Mouse (Mus musculus) cerebellum, adult 2 months (tissue): ENCODE results near the gene Clcn3. TPM values are rescaled to one million over a fixed set of nuclear protein-coding genes. Genes with fewer than 3 reads are reported as not detected.
A peak's percentile ranks its signal among the peaks of the same experiment; 100 is the strongest.

Source experiments
- DNase-seq, 2 experiments: peaks; one replicate each; pipeline ENCODE4 v3.0.0; 2021
- H3K27ac ChIP-seq: fragments of 200-500 bp; 2 replicates; pipeline ENCODE4 v1.5.1; 2012; ENCODE audit warnings: low read length, control low read depth, inconsistent platforms; ENCODE audit not compliant: insufficient read depth
- H3K27me3 ChIP-seq: fragments of 200-500 bp; 2 replicates; pipeline ENCODE4 v1.6.1; 2012; ENCODE audit warnings: inconsistent platforms, mild to moderate bottlenecking, low read length, moderate library complexity; ENCODE audit not compliant: control insufficient read depth, insufficient read depth
- H3K4me1 ChIP-seq: fragments of 200-500 bp; 2 replicates; pipeline ENCODE4 v1.6.1; 2011; ENCODE audit warnings: low read length; ENCODE audit not compliant: control insufficient read depth, insufficient read depth
- H3K4me3 ChIP-seq: fragments of 200-500 bp; replicated peaks from 2 replicates; pipeline ENCODE3; 2011; ENCODE audit warnings: mild to moderate bottlenecking, low read depth, low read length, control low read depth; ENCODE audit not compliant: insufficient read depth
- CTCF ChIP-seq: fragments of 200-500 bp; IDR thresholded peaks from 2 replicates; pipeline ENCODE4 v1.5.1; 2011; ENCODE audit warnings: low read depth, mild to moderate bottlenecking, control low read depth, low read length, moderate library complexity, borderline replicate concordance; ENCODE audit not compliant: insufficient read depth
- POLR2A ChIP-seq: fragments of 200-500 bp; IDR thresholded peaks from 2 replicates; pipeline ENCODE4 v1.6.1; 2011; ENCODE audit warnings: low read length, control low read depth, borderline replicate concordance; ENCODE audit not compliant: insufficient read depth
- WGBS: fragments of 180-500 bp; shearing (Covaris S2); methylation state at CpG from one replicate; pipeline ENCODE4 v1.1.7; 2018; 5-methylcytosine and 5-hydroxymethylcytosine counted together
- polyA plus RNA-seq: library from polyadenylated mRNA; depleted of rRNA; stranded (reverse); fragments of >200 nt; gene quantifications from 2 replicates; pipeline ENCODE4 v1.2.3, GENCODE M21; 2012

Gene Clcn3
- polyA plus RNA-seq, 1 experiment: 81.0 TPM

DNA sequence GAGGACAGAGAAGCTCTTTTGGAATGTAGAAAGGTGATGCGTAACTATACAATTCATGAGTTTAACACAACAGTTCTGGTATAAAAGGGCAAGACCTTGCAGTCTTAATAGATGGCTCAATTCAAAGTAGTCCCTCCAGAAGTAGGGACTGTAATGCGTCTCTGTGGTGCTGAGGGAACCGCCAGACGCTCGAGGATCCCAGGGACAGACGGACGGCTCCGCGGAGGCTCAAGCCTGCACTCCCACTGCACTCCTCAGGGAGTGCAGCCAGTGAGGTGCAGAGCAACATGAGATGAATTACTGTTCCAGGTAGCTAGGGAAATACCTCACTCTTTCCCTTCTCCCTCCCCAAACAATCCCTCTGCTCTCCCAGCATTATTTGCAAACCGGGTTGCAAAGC lies 70.5 kb downstream of the Clcn3 start:
- Histone ChIP-seq H3K27ac (no peak overlapping the region), H3K4me1 (no peaks in the 10 kb centered on the region), H3K4me3 (no peak overlapping the region), H3K27me3 (no peaks in the 10 kb centered on the region)
- 62% methylated on average over 10 of the region's 10 CpGs for WGBS
- DNase-seq: no peak
- TF ChIP-seq CTCF: no peak
- TF ChIP-seq POLR2A: no peak

DNA sequence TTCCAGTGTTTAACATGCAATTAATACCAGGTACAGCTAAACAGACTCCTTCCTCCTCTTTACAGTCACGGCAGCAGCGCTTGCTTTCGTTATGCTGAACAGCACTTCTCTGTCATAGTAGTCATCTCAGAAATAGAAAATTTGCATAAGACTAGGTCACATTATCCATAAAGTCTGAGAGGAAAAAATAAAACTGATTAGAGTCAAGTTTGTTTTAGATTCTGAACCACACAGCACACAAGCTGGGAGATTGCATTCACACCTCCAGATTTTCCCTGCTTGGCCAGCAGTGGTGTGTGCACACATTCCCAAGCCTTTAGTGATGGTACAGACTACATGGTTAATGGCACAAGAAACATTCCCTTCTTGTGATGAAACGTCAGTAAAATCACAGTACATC lies 71.0 kb downstream of the Clcn3 start:
- H3K27ac ChIP-seq: no peak overlapping the region
- no peaks in the 10 kb centered on the region for H3K4me1 ChIP-seq
- H3K4me3 ChIP-seq: no peak overlapping the region
- WGBS: 75% methylated on average over 4 of the region's 4 CpGs
- DNase-seq: no peak
- H3K27me3 ChIP-seq: no peaks in the 10 kb centered on the region
- no peak for TF ChIP-seq POLR2A
- TF ChIP-seq CTCF: no peak

DNA sequence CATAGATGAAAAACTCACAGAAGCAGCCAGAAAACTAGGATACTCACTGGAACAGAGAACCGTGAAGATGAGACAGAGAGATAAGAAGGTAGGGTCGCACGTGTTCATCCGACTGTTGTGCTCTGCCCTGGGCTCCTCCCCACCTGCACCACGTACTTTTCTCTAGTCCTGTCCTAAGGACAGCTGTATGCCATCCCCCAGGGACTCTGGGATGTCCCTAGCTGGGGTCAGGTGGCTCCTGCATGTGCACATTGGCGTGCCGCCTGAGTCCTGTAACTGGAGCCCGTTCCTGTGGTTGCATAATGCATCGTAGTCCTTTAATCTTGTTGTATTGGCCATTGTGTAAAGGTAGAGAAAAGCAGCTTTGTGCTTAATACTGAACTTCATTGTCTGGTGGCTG lies 83.0 kb downstream of the Clcn3 start:
- no peaks in the 10 kb centered on the region for H3K4me1 ChIP-seq
- DNase-seq: peak; percentile 24 to 25
- H3K27me3 ChIP-seq: no peaks in the 10 kb centered on the region
- 56% methylated on average over 9 of the region's 9 CpGs for WGBS
- H3K27ac ChIP-seq: no peak overlapping the region
- TF ChIP-seq POLR2A: no peak
- no peak for TF ChIP-seq CTCF
- H3K4me3 ChIP-seq: no peak overlapping the region

DNA sequence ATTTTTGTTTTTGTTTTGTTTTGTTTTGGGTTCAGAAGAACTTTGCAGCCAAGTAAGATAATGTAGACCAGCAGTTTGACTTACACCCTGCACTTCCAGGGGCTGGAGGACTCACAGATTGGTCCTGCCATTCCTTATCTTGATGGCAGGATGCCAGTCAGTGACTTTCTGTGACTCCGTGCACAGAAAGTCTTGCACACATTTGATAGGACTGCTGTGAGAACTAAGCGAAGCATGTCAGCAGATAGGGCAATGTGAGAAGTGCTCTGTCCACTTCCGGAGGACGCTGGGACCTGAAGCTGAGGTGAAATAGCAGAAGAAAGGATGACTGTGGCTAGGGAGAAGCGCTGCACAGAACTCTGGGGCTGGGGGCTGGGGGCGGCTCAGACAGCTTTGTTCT lies 87.2 kb downstream of the Clcn3 start:
- DNase-seq: no peak
- Histone ChIP-seq H3K4me1 (no peaks in the 10 kb centered on the region; the same call in 1 of the 2 replicates), H3K27me3 (no peaks in the 10 kb centered on the region), H3K27ac (no peak overlapping the region), H3K4me3 (no peak overlapping the region)
- TF ChIP-seq POLR2A (no peak), CTCF (no peak)
- WGBS: 81% methylated on average over 6 of the region's 6 CpGs

DNA sequence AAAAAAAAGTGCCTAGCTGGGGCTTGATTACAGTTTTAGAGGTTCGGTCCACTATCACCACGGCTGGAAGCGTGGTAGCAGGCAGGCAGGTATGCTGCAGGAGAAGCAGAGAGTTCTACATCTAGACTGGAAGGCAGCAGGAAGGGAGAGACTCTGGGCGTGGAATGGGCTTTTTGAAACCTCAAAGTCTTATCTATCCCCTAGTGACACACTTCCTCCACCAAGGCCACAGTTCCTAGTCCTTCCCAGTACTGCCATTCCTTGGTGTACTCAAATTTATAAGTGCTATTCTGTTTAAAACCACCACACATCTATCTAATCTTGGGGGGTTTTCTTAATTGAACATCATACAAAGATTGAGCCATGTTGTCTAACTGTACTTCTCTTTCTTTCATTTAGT lies 91.3 kb downstream of the Clcn3 start:
- Histone ChIP-seq H3K4me1 (no peaks in the 10 kb centered on the region; the same call in none of the 2 replicates), H3K27me3 (no peaks in the 10 kb centered on the region), H3K27ac (no peak overlapping the region), H3K4me3 (no peak overlapping the region)
- 88% methylated on average over 4 of the region's 4 CpGs for WGBS
- TF ChIP-seq CTCF (no peak), POLR2A (no peak)
- no peak for DNase-seq

DNA sequence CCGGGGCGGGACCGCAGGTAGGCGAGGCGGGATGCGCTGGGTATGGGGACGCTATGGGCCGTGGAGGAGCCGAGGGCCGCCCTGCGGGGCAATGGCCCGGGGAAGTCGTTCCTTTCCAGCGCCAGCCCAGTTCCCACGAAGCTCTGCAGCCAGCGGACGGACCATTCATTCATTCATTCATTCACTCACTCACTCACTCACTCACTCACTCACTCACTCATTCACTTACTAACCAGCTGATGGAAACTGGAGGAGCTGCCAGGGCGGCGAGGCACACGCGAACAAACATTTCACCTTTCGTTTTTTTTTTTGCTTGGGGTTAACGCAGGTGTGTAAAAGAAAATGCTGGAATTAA lies 92.6 kb downstream of the Clcn3 start:
- Histone ChIP-seq H3K27me3 (no peaks in the 10 kb centered on the region), H3K4me1 (no peaks in the 10 kb centered on the region; the same call in none of the 2 replicates), H3K27ac (peak overlapping the region; percentile 23; the same call in 1 of the 2 replicates), H3K4me3 (peak overlapping the region; percentile 81)
- under 1% methylated on average over 23 of the region's 23 CpGs for WGBS
- no peak for DNase-seq
- TF ChIP-seq POLR2A (no peak), CTCF (no peak)

DNA sequence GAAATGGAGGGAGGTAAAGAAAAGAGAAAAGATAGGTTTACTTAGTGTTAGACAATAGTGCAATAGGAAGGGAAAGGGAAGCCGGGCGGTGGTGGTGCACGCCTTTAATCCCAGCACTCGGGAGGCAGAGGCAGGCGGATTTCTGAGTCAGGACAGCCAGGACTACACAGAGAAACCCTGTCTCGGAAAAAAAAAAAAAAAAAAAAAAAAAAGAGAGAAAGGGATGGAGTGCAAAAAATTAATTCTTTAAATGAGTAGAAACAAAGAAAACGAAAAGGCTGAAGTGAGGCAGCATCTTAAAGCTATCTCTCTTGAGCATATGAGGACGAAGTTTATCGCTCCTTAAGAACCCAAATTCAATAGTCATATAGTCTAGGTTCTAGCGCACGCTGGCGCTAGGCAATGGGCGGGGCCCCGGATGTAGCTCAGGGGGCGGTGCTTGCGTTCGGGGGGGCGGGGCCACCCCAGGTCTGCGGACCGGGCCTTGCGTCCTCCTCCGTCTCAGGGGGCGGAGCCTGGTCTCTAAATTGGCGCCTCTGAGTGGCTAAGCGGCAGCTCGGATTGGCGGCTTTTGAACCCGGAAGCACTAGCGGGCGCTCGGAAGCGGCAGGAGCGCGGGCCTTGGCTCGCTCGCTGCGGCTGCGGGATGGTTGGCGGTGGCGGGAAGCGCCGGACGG lies 93.1 kb downstream of the Clcn3 start, which contains the start of gene Hpf1:
Gene Hpf1 (plus strand): TSS at position 576 of the 677 bp plus-strand sequence.
- Histone ChIP-seq H3K4me1 (no peaks in the 10 kb centered on the region; the same call in none of the 2 replicates), H3K4me3 (peak within 1 kb of the TSS; percentile 81), H3K27me3 (no peaks in the 10 kb centered on the region), H3K27ac (peak within 1 kb of the TSS; percentile 23; the same call in 1 of the 2 replicates)
- DNase-seq: peak; percentile 93 to 97
- 5% methylated on average over 43 of the region's 43 CpGs for WGBS
- TF ChIP-seq CTCF (no peak), POLR2A (peak; percentile 78)

DNA sequence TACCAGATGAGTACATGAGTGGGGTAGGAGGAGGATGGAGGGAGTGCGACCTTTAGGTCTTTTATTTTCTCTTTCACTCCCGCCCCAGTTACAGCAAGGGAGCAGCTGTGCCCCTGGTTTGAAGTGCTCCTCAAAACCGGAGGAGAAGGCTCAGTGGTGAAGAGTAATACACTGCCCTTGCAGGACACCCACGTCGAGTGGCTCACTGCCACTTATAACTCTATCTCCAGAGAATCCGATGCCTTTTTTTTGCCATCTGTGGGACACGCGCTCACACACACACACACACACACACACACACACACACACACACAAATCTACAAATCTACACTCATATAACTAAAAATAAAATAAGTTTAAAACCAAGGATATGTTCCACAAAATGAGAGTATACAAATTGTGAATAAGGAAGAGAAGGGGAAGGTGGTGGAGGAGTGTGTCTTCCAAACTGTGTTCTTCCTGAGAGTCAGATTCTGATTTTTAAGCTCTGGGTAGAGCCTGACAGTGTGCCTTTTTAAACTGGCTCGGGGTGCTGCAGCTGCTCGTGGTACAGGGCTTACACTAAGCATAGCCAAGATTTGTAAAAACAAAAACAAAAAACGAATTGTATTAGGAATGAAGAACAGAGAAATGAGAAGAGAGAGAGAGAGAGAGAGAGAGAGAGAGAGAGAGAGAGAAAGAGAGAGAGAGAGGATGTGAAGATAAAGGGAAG lies 93.8 kb downstream of the Clcn3 start:
- no peak overlapping the region for H3K27ac ChIP-seq
- no peaks in the 10 kb centered on the region for H3K27me3 ChIP-seq
- DNase-seq: no peak
- no peak overlapping the region for H3K4me3 ChIP-seq
- TF ChIP-seq CTCF (no peak), POLR2A (no peak)
- H3K4me1 ChIP-seq: no peaks in the 10 kb centered on the region; the same call in none of the 2 replicates
- WGBS: 44% methylated on average over 11 of the region's 11 CpGs

DNA sequence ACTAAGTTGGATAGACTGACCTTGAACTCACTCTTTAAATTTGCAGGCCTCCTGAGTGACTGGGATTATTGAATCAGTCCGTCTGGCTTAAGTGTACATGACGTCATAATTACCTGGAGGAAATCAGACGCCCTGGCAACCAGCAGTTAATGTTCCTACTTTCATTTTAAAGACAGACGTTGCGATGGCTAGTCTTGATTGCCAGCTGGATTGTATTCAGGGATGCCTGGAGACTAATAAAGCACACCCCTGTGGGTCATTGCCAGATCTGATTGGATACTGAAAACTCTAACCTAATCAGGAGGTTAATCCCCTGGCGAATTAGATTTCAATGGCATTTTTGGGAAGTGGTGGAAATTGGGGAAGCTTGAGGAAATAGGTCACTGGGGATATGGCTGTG lies 96.4 kb downstream of the Clcn3 start:
- Histone ChIP-seq H3K4me1 (no peaks in the 10 kb centered on the region; the same call in none of the 2 replicates), H3K27me3 (no peaks in the 10 kb centered on the region), H3K4me3 (no peak overlapping the region), H3K27ac (no peak overlapping the region)
- 34% methylated on average over 6 of the region's 6 CpGs for WGBS
- TF ChIP-seq CTCF: no peak
- no peak for TF ChIP-seq POLR2A
- DNase-seq: no peak
